11 mouse cellular contexts compared by ENCODE assay signal in the genomic region with DNA sequence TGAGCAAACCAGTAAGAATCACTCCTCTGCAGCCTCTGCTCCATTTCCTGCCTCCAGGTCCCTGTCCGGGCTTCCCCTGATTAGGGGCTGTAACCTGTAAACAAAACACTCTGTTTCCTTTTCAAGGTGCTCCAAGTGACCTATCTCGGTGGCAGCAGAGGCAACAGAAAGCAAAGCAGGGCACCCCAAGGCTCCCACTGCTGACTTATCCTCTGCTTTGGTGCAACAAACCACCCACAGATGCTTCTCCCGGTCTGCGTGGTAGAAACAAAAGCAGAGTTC.
DNase-seq lines count a peak whose midpoint lies in the region; ATAC-seq and TF ChIP-seq lines count a peak whose summit lies in the region.
"Had no signal": no experiment of that assay in that cellular context is flagged by ENCODE, and none has a peak within 500 bp of the region (broad histone marks: within the 10 kb centered on the region; RNA-seq: fewer than 3 reads in every experiment).

No protein-coding gene starts in this region.

- H3K4me3 ChIP-seq in kidney, embryonic 16.5 days (ENCODE audit: low read length) = no peak overlapping the region
- H3K4me3 ChIP-seq in embryonic facial prominence, embryonic 10.5 days = no peak overlapping the region
- no peak overlapping the region for H3K4me3 ChIP-seq in intestine, embryonic 16.5 days (ENCODE audit: low read length)
- no peak overlapping the region for H3K4me3 ChIP-seq in forebrain, postnatal 0 days (ENCODE audit: low read depth, low read length)
- H3K4me3 ChIP-seq: limb, embryonic 13.5 days had no signal

- DNase-seq in kidney, adult 18-20 months = no peak
- peak; percentile 78 for DNase-seq in A20 (ENCODE audit: low read depth, low spot score)
- DNase-seq in embryonic facial prominence, embryonic 10.5 days (ENCODE audit: low spot score) = no peak
- no peak for DNase-seq in left cerebral cortex, postnatal 10 days (ENCODE audit: extremely low spot score in 1 of 2, low spot score in 2 of 2)
- no peak for DNase-seq in forebrain, postnatal 0 days
- DNase-seq in gastrocnemius, postnatal 25 days = no peak
- DNase-seq: cerebellum, postnatal 25 days; thymus, postnatal 36 days had no signal

- TF ChIP-seq CTCF in forebrain, postnatal 0 days (IDR thresholded peaks at IDR 0.05; ENCODE audit: low read depth) = no peak

- no peaks in the 10 kb centered on the region for H3K27me3 ChIP-seq in kidney, embryonic 16.5 days (ENCODE audit: insufficient read depth, low read length)
- H3K27me3 ChIP-seq in embryonic facial prominence, embryonic 10.5 days (replicated peaks; ENCODE audit: low read depth, poor library complexity, severe bottlenecking) = no peaks in the 10 kb centered on the region
- H3K27me3 ChIP-seq in intestine, embryonic 16.5 days (replicated peaks; ENCODE audit: control insufficient read depth, insufficient read depth, low read length) = no peaks in the 10 kb centered on the region
- no peaks in the 10 kb centered on the region for H3K27me3 ChIP-seq in forebrain, postnatal 0 days (ENCODE audit: insufficient read depth, low read length)
- H3K27me3 ChIP-seq: limb, embryonic 13.5 days had no signal

- H3K27ac ChIP-seq in kidney, embryonic 16.5 days (ENCODE audit: low read length) = peak overlapping the region; percentile 83
- peak overlapping the region; percentile 68 for H3K27ac ChIP-seq in embryonic facial prominence, embryonic 10.5 days (replicated peaks)
- peak overlapping the region; percentile 46 for H3K27ac ChIP-seq in intestine, embryonic 16.5 days (ENCODE audit: low read length)
- no peak overlapping the region for H3K27ac ChIP-seq in forebrain, postnatal 0 days (ENCODE audit: low read depth, low read length)

- no peak for ATAC-seq in kidney, embryonic 16.5 days (ENCODE audit: low FRiP score, low TSS enrichment)
- ATAC-seq in intestine, embryonic 16.5 days = no peak
- ATAC-seq in forebrain, postnatal 0 days = no peak

- no peak overlapping the region for H3K9ac ChIP-seq in kidney, embryonic 16.5 days (replicated peaks; ENCODE audit: low read length)
- H3K9ac ChIP-seq in intestine, embryonic 16.5 days (ENCODE audit: low read depth, low read length) = no peak overlapping the region; the same call in 1 of the 2 replicates
- H3K9ac ChIP-seq in forebrain, postnatal 0 days = no peak overlapping the region
- H3K9ac ChIP-seq: limb, embryonic 13.5 days had no signal

- H3K36me3 ChIP-seq in kidney, embryonic 16.5 days (ENCODE audit: insufficient read depth, low read length) = no peaks in the 10 kb centered on the region
- H3K36me3 ChIP-seq in embryonic facial prominence, embryonic 10.5 days (replicated peaks) = no peaks in the 10 kb centered on the region
- no peaks in the 10 kb centered on the region for H3K36me3 ChIP-seq in intestine, embryonic 16.5 days (ENCODE audit: control insufficient read depth, insufficient read depth, low read length)
- H3K36me3 ChIP-seq in forebrain, postnatal 0 days (ENCODE audit: insufficient read depth) = no peaks in the 10 kb centered on the region
- H3K36me3 ChIP-seq: limb, embryonic 13.5 days had no signal

- peaks cover 4% of the 10 kb centered on the region; the same call in 1 of the 2 replicates for H3K9me3 ChIP-seq in kidney, embryonic 16.5 days (ENCODE audit: low read length)
- no peaks in the 10 kb centered on the region for H3K9me3 ChIP-seq in embryonic facial prominence, embryonic 10.5 days
- H3K9me3 ChIP-seq in intestine, embryonic 16.5 days (ENCODE audit: control insufficient read depth, low read length) = no peaks in the 10 kb centered on the region
- H3K9me3 ChIP-seq in forebrain, postnatal 0 days (ENCODE audit: low read length) = no peaks in the 10 kb centered on the region
- H3K9me3 ChIP-seq: limb, embryonic 13.5 days had no signal

- intact Hi-C loops in left cerebral cortex, postnatal 10 days (cut with DNase I) = no loop called here

- 38% methylated on average over 4 of the region's 4 CpGs for WGBS in kidney, embryonic 16.5 days
- 39% methylated on average over 4 of the region's 4 CpGs for WGBS in embryonic facial prominence, embryonic 10.5 days
- 50% methylated on average over 4 of the region's 4 CpGs for WGBS in intestine, embryonic 16.5 days
- WGBS in forebrain, postnatal 0 days = 37% methylated on average over 4 of the region's 4 CpGs

- peaks cover 26% of the 10 kb centered on the region for H3K4me1 ChIP-seq in kidney, embryonic 16.5 days (ENCODE audit: insufficient read depth, low read length)
- H3K4me1 ChIP-seq in embryonic facial prominence, embryonic 10.5 days = peaks cover 34% of the 10 kb centered on the region
- peaks cover 15% of the 10 kb centered on the region for H3K4me1 ChIP-seq in intestine, embryonic 16.5 days (ENCODE audit: control insufficient read depth, insufficient read depth, low read length)
- no peaks in the 10 kb centered on the region for H3K4me1 ChIP-seq in forebrain, postnatal 0 days (ENCODE audit: insufficient read depth)

- no peak overlapping the region for H3K4me2 ChIP-seq in kidney, embryonic 16.5 days (replicated peaks; ENCODE audit: low read depth, low read length)
- no peak overlapping the region for H3K4me2 ChIP-seq in intestine, embryonic 16.5 days (ENCODE audit: low read depth, low read length)
- H3K4me2 ChIP-seq in forebrain, postnatal 0 days (ENCODE audit: low read depth) = no peak overlapping the region
